Mouse (Mus musculus): Measurements from ENCODE around the gene Pbx4. TPM values are rescaled to one million over a fixed set of nuclear protein-coding genes. Genes with fewer than 3 reads are reported as not detected.

Pbx4 gene
- polyA plus RNA-seq, 1 experiment from 2014 or later, result 2.9 TPM

DNA sequence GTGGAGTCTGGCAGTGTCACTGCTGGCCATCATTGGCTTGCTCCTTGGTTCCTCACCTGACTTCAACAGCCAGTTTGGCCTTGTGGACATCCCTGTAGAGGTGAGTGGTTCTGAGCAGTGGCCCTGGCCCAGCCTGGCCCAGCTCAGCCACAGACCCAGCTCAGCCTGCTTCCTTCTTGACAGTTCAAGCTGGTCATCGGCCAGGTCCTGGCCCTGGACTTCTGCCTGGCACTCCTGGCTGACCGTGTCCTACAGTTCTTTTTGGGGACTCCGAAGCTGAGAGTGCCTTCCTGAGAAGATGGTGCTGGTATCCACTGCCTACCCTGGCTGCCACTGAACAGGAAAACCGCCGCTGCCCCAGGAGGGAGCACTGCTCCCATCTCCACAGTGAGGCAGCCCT, 25.1 kb upstream of the Pbx4 start:
- H3K27me3 ChIP-seq (replicated peaks; ENCODE audit: control insufficient read depth, insufficient read depth, low read length), result no peaks in the 10 kb centered on the region
- 0 out of 2 replicates have a peak, but pooled peaks cover 3% of the 10 kb centered on the region for H3K4me1 ChIP-seq (ENCODE audit: control insufficient read depth, insufficient read depth, low read length)
- no peak for ATAC-seq
- H3K9ac ChIP-seq (ENCODE audit: low read depth, low read length), result no peak overlapping the region
- no peaks in the 10 kb centered on the region for H3K9me3 ChIP-seq (ENCODE audit: control insufficient read depth, low read length)
- peaks cover 30% of the 10 kb centered on the region for H3K36me3 ChIP-seq (ENCODE audit: control insufficient read depth, insufficient read depth, low read length)
- no peak overlapping the region for H3K4me3 ChIP-seq (ENCODE audit: low read length)
- H3K4me2 ChIP-seq (ENCODE audit: low read depth, low read length), result no peak overlapping the region
- H3K27ac ChIP-seq (ENCODE audit: low read length), result no peak overlapping the region
- WGBS, result 93% methylated on average over 5 of the region's 5 CpGs

DNA sequence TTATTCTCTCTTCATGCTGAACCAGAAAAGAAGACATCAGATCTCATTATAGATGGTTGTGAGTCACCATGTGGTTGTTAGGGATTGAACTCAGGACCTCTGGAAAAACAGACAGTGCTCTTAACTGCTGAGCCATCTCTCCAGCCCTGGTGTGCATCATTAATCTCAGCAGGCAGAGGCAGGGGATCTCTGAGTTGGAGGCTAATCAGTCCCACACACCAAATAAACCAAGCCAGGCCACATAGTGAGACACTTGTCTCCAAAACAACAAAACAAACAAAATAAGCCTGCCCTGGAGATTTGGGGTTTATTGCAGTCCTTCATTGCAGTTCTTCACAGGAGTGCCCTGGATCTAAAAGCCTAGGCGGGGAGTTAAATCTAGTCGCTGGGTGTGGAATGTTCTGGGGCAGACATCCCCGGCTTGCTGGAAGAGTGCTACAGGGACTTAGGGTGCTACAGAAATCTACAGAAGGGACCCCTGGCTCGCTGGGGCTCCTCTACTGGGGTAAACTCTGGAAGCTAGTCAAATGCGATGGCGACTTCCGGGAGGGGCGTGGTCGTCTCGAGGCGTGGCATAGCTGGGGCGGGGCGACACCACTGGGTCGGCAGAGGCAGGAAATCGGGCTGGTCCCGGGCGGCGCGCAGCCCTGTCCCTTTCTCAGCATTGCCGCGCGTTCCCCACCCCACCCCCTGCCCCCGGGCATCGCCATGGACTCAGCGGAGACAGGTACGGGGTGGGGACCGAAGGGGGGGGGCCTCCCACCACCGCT, 24.0 kb upstream of the Pbx4 start, which contains the start of gene Gmip:
Gene Gmip (plus strand): TSS at position 586 of the 770 bp plus-strand sequence.
- Histone ChIP-seq H3K27me3 (replicated peaks; ENCODE audit: control insufficient read depth, insufficient read depth, low read length) (no peaks in the 10 kb centered on the region), H3K9me3 (ENCODE audit: control insufficient read depth, low read length) (no peaks in the 10 kb centered on the region), H3K4me1 (ENCODE audit: control insufficient read depth, insufficient read depth, low read length) (0 out of 2 replicates have a peak, but pooled peaks cover 3% of the 10 kb centered on the region), H3K36me3 (ENCODE audit: control insufficient read depth, insufficient read depth, low read length) (peaks cover 24% of the 10 kb centered on the region), H3K4me2 (ENCODE audit: low read depth, low read length) (peak within 1 kb of the TSS; percentile 98), H3K9ac (ENCODE audit: low read depth, low read length) (peak within 1 kb of the TSS; percentile 74), H3K27ac (ENCODE audit: low read length) (no peak within 1 kb of the TSS), H3K4me3 (ENCODE audit: low read length) (peak within 1 kb of the TSS; percentile 66)
- ATAC-seq, result peak; percentile 86
- WGBS, result 5% methylated on average over 28 of the region's 28 CpGs

DNA sequence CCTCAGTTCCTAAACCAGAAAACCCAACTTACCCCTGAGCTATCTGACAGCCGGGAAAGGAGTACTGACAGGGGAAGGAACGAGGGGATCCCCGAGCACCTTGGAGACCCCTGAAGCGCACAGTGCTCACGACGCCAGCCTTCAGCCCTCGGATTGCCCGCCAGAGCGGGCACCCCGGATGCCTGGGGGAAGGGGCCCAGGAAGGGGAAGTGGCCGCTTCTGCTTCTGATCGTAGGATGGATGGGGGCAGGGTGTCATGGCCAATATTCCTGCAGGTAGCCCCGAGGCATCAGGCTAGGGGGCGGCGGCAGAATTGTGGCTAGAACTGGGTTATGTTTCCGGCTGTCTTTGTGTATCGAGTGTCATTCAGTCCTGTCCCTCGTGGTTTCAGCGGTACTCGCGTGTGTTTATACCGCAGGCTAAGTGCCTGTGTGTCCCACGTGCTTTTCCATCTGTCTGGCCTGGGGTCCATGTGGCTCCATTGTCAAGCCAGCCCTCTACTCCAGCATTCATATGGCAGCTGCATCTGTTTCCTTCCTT, 23.4 kb upstream of the Pbx4 start:
- Histone ChIP-seq H3K4me1 (ENCODE audit: control insufficient read depth, insufficient read depth, low read length) (0 out of 2 replicates have a peak, but pooled peaks cover 3% of the 10 kb centered on the region), H3K27ac (ENCODE audit: low read length) (no peak overlapping the region), H3K4me2 (ENCODE audit: low read depth, low read length) (peak overlapping the region; percentile 98), H3K27me3 (replicated peaks; ENCODE audit: control insufficient read depth, insufficient read depth, low read length) (no peaks in the 10 kb centered on the region), H3K36me3 (ENCODE audit: control insufficient read depth, insufficient read depth, low read length) (peaks cover 19% of the 10 kb centered on the region), H3K4me3 (ENCODE audit: low read length) (peak overlapping the region; percentile 66), H3K9ac (ENCODE audit: low read depth, low read length) (peak overlapping the region; percentile 74), H3K9me3 (ENCODE audit: control insufficient read depth, low read length) (no peaks in the 10 kb centered on the region)
- peak; percentile 62 for ATAC-seq
- WGBS, result 2% methylated on average over 23 of the region's 23 CpGs

DNA sequence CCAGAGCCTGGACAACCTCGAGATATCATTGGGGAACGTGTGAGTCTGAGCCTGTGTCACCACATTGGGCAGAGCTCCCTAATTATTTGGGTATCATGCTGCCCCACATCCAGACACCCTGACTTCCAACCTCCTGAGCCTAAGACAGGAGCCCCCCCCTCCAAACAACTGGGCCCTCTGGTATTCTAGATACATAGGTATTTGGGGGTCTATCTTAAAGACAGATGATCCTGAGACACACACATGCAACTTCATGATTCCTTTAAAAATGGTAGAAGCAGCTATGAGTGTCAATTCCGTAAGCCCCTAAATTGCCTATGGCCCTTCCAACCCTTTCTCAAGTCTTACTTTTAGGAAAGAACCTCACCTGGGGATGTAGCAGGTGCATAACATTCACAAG, 22.5 kb upstream of the Pbx4 start:
- Histone ChIP-seq H3K27ac (ENCODE audit: low read length) (no peak overlapping the region), H3K9me3 (ENCODE audit: control insufficient read depth, low read length) (no peaks in the 10 kb centered on the region), H3K4me2 (ENCODE audit: low read depth, low read length) (no peak overlapping the region), H3K27me3 (replicated peaks; ENCODE audit: control insufficient read depth, insufficient read depth, low read length) (no peaks in the 10 kb centered on the region), H3K36me3 (ENCODE audit: control insufficient read depth, insufficient read depth, low read length) (peaks cover 22% of the 10 kb centered on the region), H3K4me1 (ENCODE audit: control insufficient read depth, insufficient read depth, low read length) (0 out of 2 replicates have a peak, but pooled peaks cover 3% of the 10 kb centered on the region), H3K9ac (ENCODE audit: low read depth, low read length) (no peak overlapping the region), H3K4me3 (ENCODE audit: low read length) (no peak overlapping the region)
- no peak for ATAC-seq
- 56% methylated on average over 3 of the region's 3 CpGs for WGBS

DNA sequence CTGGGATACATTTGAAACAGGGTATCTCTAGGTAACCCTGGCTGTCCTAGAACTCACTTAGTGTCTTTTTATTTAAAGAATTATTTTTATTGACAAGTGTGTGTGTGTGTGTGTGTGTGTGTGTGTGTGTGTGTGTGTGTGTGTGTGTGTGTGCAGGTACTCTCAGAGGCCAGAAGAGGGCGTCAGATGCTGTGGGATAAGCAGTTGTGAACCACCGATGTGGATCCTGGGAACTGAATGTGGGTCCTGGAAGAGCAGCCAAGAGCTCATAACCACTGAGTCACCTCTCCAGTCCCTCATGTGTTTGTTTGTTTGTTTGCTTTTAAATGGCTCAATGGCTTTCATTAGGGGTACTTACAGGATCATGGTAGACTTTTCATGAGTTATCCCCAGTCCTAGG, 17.4 kb upstream of the Pbx4 start:
- no peak overlapping the region for H3K4me2 ChIP-seq (ENCODE audit: low read depth, low read length)
- H3K36me3 ChIP-seq (ENCODE audit: control insufficient read depth, insufficient read depth, low read length), result peaks cover 4% of the 10 kb centered on the region; the same call in 1 of the 2 replicates
- no peaks in the 10 kb centered on the region for H3K27me3 ChIP-seq (replicated peaks; ENCODE audit: control insufficient read depth, insufficient read depth, low read length)
- H3K9me3 ChIP-seq (ENCODE audit: control insufficient read depth, low read length), result no peaks in the 10 kb centered on the region
- no peaks in the 10 kb centered on the region for H3K4me1 ChIP-seq (ENCODE audit: control insufficient read depth, insufficient read depth, low read length)
- ATAC-seq, result no peak
- no peak overlapping the region for H3K27ac ChIP-seq (ENCODE audit: low read length)
- 81% methylated on average over 2 of the region's 2 CpGs for WGBS
- H3K9ac ChIP-seq (ENCODE audit: low read depth, low read length), result no peak overlapping the region
- no peak overlapping the region for H3K4me3 ChIP-seq (ENCODE audit: low read length)

DNA sequence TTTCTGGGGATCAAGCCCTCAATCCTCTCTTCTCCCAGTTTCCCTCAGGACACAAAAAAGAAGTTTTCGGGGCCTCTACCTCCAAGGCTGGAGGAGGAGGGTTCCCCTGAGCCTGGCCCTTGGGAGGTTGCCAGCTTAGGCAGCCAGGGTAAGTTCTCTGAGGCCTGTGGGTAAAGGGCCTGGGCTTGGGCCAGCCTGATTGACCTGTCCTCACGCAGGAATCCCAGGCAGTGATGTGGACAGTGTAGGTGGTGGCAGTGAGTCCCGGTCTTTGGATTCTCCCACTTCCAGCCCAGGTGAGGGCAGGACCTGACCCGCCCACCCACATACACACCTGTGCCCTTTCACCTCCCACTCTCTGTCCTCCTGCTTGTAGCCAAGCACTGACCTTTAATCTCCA, 16.9 kb upstream of the Pbx4 start:
- Histone ChIP-seq H3K9ac (ENCODE audit: low read depth, low read length) (no peak overlapping the region), H3K36me3 (ENCODE audit: control insufficient read depth, insufficient read depth, low read length) (peaks cover 4% of the 10 kb centered on the region; the same call in 1 of the 2 replicates), H3K4me1 (ENCODE audit: control insufficient read depth, insufficient read depth, low read length) (no peaks in the 10 kb centered on the region), H3K27me3 (replicated peaks; ENCODE audit: control insufficient read depth, insufficient read depth, low read length) (no peaks in the 10 kb centered on the region), H3K4me3 (ENCODE audit: low read length) (no peak overlapping the region), H3K9me3 (ENCODE audit: control insufficient read depth, low read length) (no peaks in the 10 kb centered on the region), H3K27ac (ENCODE audit: low read length) (no peak overlapping the region), H3K4me2 (ENCODE audit: low read depth, low read length) (no peak overlapping the region)
- 91% methylated on average over 4 of the region's 4 CpGs for WGBS
- no peak for ATAC-seq

DNA sequence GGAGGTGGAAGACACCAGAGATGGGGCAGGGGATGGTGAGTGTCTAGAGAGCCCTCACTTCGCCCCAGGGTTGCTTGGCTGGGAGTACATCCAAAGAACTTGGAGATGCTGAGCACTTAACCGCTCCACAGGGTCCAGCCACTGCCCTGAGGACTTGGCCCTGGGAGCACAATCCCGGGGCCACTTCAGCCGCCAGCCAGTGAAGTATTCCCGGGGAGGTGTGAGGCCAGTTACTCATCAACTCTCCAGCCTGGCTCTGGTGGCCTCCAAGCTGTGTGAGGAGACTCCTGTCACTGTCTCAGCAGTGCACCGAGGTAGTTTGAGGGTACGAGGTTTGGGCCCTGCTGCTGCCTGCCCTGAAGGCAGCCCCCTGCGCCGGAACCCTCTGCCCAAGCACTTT, 11.8 kb upstream of the Pbx4 start:
- Histone ChIP-seq H3K4me2 (ENCODE audit: low read depth, low read length) (no peak overlapping the region), H3K27me3 (replicated peaks; ENCODE audit: control insufficient read depth, insufficient read depth, low read length) (no peaks in the 10 kb centered on the region), H3K9me3 (ENCODE audit: control insufficient read depth, low read length) (no peaks in the 10 kb centered on the region), H3K4me1 (ENCODE audit: control insufficient read depth, insufficient read depth, low read length) (peaks cover 13% of the 10 kb centered on the region), H3K27ac (ENCODE audit: low read length) (no peak overlapping the region), H3K36me3 (ENCODE audit: control insufficient read depth, insufficient read depth, low read length) (no peaks in the 10 kb centered on the region; the same call in 1 of the 2 replicates), H3K9ac (ENCODE audit: low read depth, low read length) (no peak overlapping the region), H3K4me3 (ENCODE audit: low read length) (no peak overlapping the region)
- no peak for ATAC-seq
- WGBS, result 80% methylated on average over 9 of the region's 9 CpGs

DNA sequence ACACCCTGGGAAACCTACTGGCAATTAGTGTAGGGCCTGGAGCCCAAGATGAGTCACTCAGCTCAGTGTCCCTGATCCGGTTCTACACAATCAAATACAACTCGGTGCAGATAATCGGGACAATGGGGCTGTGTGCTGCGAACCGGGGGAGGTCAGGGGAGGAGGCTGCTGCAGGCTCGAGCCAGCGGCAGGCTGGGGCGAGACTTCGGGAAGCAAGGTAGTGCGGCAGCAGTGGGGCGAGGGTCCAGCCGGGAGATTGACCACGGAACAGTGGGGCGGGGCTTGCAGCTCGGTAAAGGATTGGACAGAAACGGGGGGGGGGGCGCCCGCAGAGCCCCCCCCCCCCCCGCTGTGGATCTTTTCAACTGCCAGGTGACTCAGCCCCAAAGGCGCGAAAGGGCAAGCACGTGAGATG, 10.3 kb upstream of the Pbx4 start:
- peak overlapping the region; percentile 69 for H3K4me3 ChIP-seq (ENCODE audit: low read length)
- peak; percentile 68 for ATAC-seq
- peak overlapping the region; percentile 80 for H3K9ac ChIP-seq (ENCODE audit: low read depth, low read length)
- no peaks in the 10 kb centered on the region for H3K9me3 ChIP-seq (ENCODE audit: control insufficient read depth, low read length)
- no peaks in the 10 kb centered on the region for H3K36me3 ChIP-seq (ENCODE audit: control insufficient read depth, insufficient read depth, low read length)
- no peaks in the 10 kb centered on the region for H3K27me3 ChIP-seq (replicated peaks; ENCODE audit: control insufficient read depth, insufficient read depth, low read length)
- peak overlapping the region; percentile 94 for H3K4me2 ChIP-seq (ENCODE audit: low read depth, low read length)
- under 1% methylated on average over 15 of the region's 22 CpGs for WGBS
- peaks cover 13% of the 10 kb centered on the region for H3K4me1 ChIP-seq (ENCODE audit: control insufficient read depth, insufficient read depth, low read length)
- H3K27ac ChIP-seq (ENCODE audit: low read length), result no peak overlapping the region; the same call in 1 of the 2 replicates

DNA sequence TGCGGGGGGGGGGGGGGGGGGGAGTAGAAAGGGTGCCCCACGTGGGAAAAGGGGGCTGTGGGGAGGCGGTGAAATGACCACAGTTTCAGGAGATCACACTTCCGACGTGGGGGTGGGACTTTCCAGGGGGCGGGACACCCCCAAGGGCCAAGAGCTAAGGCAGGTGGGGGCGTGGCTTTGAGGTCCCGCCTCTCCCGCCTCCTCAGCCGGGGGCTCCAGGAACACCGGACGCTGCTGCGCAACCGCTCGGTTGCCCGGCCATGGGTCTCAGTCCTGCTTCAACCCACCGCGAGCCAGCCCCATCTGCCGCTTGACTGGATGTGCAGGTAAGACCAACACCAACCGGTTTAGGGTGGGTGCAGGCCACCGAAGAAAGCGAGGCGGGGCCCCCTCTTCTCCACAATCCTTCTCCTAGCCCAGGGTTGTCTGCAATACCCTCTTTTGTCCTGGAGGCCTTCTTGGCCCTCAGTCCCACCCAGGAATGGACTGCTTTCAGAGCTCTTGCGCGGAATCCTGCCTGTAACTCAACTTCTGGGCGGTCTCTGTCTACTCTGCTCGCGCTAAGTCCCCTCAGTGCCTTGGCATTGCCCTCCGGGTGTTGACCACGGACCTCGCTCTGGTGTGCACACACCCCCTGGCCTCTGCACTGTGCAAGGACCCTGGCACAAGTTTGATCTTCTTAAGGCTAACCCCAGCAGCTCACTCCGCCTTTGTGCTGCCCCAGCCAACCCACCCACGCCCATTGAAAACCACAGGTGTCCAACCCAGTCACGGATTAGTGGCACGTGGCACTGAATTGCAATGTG, 9.7 kb upstream of the Pbx4 start, which contains the start of gene Lpar2:
Gene Lpar2 (plus strand): TSS at position 44 of the 806 bp plus-strand sequence.
- no peaks in the 10 kb centered on the region for H3K27me3 ChIP-seq (replicated peaks; ENCODE audit: control insufficient read depth, insufficient read depth, low read length)
- H3K9ac ChIP-seq (ENCODE audit: low read depth, low read length), result peak within 1 kb of the TSS; percentile 80
- ATAC-seq, result peak; percentile 87
- H3K4me3 ChIP-seq (ENCODE audit: low read length), result peak within 1 kb of the TSS; percentile 69
- no peaks in the 10 kb centered on the region for H3K9me3 ChIP-seq (ENCODE audit: control insufficient read depth, low read length)
- H3K4me2 ChIP-seq (ENCODE audit: low read depth, low read length), result peak within 1 kb of the TSS; percentile 94
- WGBS, result 1% methylated on average over 32 of the region's 35 CpGs
- H3K27ac ChIP-seq (ENCODE audit: low read length), result peak within 1 kb of the TSS; percentile 66
- peaks cover 13% of the 10 kb centered on the region for H3K4me1 ChIP-seq (ENCODE audit: control insufficient read depth, insufficient read depth, low read length)
- H3K36me3 ChIP-seq (ENCODE audit: control insufficient read depth, insufficient read depth, low read length), result no peaks in the 10 kb centered on the region
